Mouse (Mus musculus) olfactory bulb, adult 2 months (tissue): ENCODE data around the gene Gmds.

Source experiments
- CTCF ChIP-seq: fragments of 200-500 bp; IDR thresholded peaks from 2 replicates; pipeline ENCODE4 v1.5.1; 2012; ENCODE audit warnings: low read depth, mild to moderate bottlenecking, low read length, moderate library complexity; ENCODE audit not compliant: insufficient read depth
- POLR2A ChIP-seq: fragments of 200-500 bp; IDR thresholded peaks from 2 replicates; pipeline ENCODE4 v1.6.1; 2012; ENCODE audit warnings: mild to moderate bottlenecking, low read depth, low read length, moderate library complexity; ENCODE audit not compliant: insufficient read depth

DNA sequence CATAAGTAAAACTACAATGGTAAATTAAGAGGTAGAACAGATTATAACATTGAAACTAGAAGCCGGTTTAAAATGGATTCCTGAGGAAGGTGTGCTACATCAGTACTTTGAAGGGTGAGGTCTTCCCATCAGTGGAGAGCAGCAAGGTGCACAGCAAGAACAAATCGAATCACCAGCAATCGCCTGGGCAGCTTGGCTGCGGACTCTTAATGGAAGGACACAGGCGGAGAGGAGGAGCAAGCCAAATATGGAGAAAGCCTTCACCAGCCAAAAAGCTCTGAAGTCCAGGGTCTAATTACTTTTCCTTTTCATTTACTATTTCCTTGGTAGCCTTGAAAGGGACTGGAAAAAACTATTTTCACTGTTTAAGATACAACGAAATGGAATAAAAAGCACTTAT, 170.7 kb downstream of the Gmds start:
- TF ChIP-seq CTCF = no peak
- TF ChIP-seq POLR2A = no peak
